Mouse (Mus musculus): ENCODE results near the gene Olfr944. TPM values are rescaled to one million over a fixed set of nuclear protein-coding genes. Genes with fewer than 3 reads are reported as not detected.

The Olfr944 gene
- polyA plus RNA-seq (2016; fragmentation: Nextera tagmentation; extraction: Ambion mirVana): not detected in 2 replicates

DNA sequence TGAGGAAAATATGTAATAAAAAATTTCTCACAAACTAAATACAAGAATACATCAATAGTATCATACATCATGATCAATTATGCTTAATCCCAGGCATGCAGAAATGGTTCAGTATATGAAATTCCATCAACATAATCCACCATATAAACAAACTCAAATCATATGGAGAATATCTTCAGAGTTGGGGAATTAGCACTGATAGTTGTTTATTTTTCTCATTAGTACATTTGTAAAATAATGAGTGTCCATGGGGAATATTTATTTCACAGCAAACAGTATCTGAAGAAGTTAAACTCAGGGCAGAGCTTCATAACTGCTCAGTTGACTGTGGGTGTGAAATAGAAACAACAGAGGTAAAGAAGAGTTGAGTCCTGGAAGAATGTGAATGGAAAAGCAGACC, at the start of gene Olfr944:
Olfr944 (plus strand) TSS at position 301 of the 400 bp plus-strand sequence.
- Histone ChIP-seq H3K9me3 (no peaks in the 10 kb centered on the region), H3K9ac (no peak within 1 kb of the TSS), H3K4me2 (replicated peaks) (no peak within 1 kb of the TSS), H3K4me1 (no peaks in the 10 kb centered on the region), H3K4me3 (no peak within 1 kb of the TSS), H3K36me3 (no peaks in the 10 kb centered on the region), H3K27ac (no peak within 1 kb of the TSS), H3K27me3 (replicated peaks) (no peaks in the 10 kb centered on the region)
- ATAC-seq (ENCODE audit: low FRiP score, low read depth): no peak

DNA sequence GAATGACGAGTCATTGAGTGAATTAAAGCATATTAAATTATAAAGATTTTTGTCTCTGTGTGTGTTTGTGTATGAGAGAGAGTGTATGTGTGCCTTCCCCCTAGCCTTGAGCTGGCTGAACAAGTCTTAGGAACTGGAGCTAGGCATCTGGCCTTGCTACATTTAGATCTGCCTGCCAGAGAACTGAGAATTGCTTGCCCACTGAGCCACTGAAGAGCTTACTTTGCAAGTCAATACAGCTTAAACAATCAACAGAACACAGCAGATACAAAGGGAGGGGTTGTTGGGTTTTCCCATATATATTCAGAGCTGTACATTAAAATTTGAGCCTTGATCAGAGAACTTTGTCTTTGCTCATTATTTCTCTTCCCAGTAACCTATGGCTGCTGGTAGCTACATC, 49.3 kb upstream of the Olfr944 start:
- Histone ChIP-seq H3K4me2 (replicated peaks) (no peak overlapping the region), H3K9ac (no peak overlapping the region), H3K36me3 (no peaks in the 10 kb centered on the region), H3K27me3 (replicated peaks) (no peaks in the 10 kb centered on the region), H3K9me3 (no peaks in the 10 kb centered on the region), H3K27ac (no peak overlapping the region), H3K4me3 (no peak overlapping the region), H3K4me1 (no peaks in the 10 kb centered on the region)
- no peak for ATAC-seq (ENCODE audit: low FRiP score, low read depth)
- 60% methylated on average over 1 of the region's 1 CpGs for WGBS

DNA sequence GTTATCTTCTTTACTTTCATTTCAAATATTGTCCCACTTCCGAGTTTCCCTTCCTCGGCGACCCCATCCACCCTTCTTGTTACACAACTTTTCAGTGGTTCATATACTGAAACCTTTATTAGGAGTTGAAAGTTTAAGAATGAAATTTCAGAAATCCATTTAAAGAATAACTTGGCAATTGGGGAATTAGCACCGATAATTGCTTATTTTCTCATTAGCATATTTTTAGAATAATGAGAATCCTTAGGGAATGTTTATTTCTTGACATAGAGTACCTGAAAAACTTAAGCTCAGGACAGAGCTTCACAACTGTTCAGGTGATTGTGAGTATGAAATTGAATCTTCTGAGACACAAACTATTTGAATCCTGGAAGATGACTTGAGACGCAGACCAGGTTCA, 35.7 kb upstream of the Olfr944 start, which contains the start of gene Olfr943:
Olfr943 (plus strand) TSS at position 301 of the 400 bp plus-strand sequence.
- H3K27ac ChIP-seq: no peak within 1 kb of the TSS
- ATAC-seq (ENCODE audit: low FRiP score, low read depth): no peak
- H3K27me3 ChIP-seq (replicated peaks): no peaks in the 10 kb centered on the region
- no peak within 1 kb of the TSS for H3K4me2 ChIP-seq (replicated peaks)
- H3K36me3 ChIP-seq: no peaks in the 10 kb centered on the region
- no peaks in the 10 kb centered on the region for H3K4me1 ChIP-seq
- H3K4me3 ChIP-seq: no peak within 1 kb of the TSS
- WGBS: 88% methylated on average over 5 of the region's 5 CpGs
- H3K9ac ChIP-seq: no peak within 1 kb of the TSS
- peaks cover 6% of the 10 kb centered on the region; the same call in 1 of the 2 replicates for H3K9me3 ChIP-seq

GRCm38 (mm10) chr9:39249894-39250293, 48.2 kb downstream of the Olfr944 start, which contains the start of gene Olfr1537:
Olfr1537 (minus strand) TSS chr9:39249994.
- Histone ChIP-seq H3K9ac (no peak within 1 kb of the TSS), H3K9me3 (no peaks in the 10 kb centered on the region), H3K4me3 (no peak within 1 kb of the TSS), H3K4me2 (replicated peaks) (no peak within 1 kb of the TSS), H3K27me3 (replicated peaks) (no peaks in the 10 kb centered on the region), H3K27ac (no peak within 1 kb of the TSS), H3K36me3 (no peaks in the 10 kb centered on the region), H3K4me1 (no peaks in the 10 kb centered on the region)
- 88% methylated on average over 1 of the region's 1 CpGs for WGBS
- no peak for ATAC-seq (ENCODE audit: low FRiP score, low read depth)

Other genes with a start within 250 kb of the Olfr944 start
- not detected in 2 replicates for gene Olfr933, start 229.6 kb upstream of the Olfr944 start, polyA plus RNA-seq (2016; fragmentation: Nextera tagmentation; extraction: Ambion mirVana)
- not detected in 2 replicates for gene Olfr934, start 213.6 kb upstream of the Olfr944 start, polyA plus RNA-seq (2016; fragmentation: Nextera tagmentation; extraction: Ambion mirVana)
- not detected in 2 replicates for gene Olfr935, start 202.2 kb upstream of the Olfr944 start, polyA plus RNA-seq (2016; fragmentation: Nextera tagmentation; extraction: Ambion mirVana)
- gene Olfr146, start 178.5 kb upstream of the Olfr944 start, polyA plus RNA-seq (2016; fragmentation: Nextera tagmentation; extraction: Ambion mirVana): not detected in 2 replicates
- not detected in 2 replicates for gene Olfr937, start 137.0 kb upstream of the Olfr944 start, polyA plus RNA-seq (2016; fragmentation: Nextera tagmentation; extraction: Ambion mirVana)
- not detected in 2 replicates for gene Olfr938, start 123.0 kb upstream of the Olfr944 start, polyA plus RNA-seq (2016; fragmentation: Nextera tagmentation; extraction: Ambion mirVana)
- gene Olfr27, start 73.8 kb upstream of the Olfr944 start, polyA plus RNA-seq (2016; fragmentation: Nextera tagmentation; extraction: Ambion mirVana): not detected in 2 replicates
- gene Olfr943, start 35.6 kb upstream of the Olfr944 start, polyA plus RNA-seq (2016; fragmentation: Nextera tagmentation; extraction: Ambion mirVana): not detected in 2 replicates
- gene Olfr1537, start 48.1 kb downstream of the Olfr944 start, polyA plus RNA-seq (2016; fragmentation: Nextera tagmentation; extraction: Ambion mirVana): not detected in 2 replicates
- gene Olfr945, start 74.9 kb downstream of the Olfr944 start, polyA plus RNA-seq (2016; fragmentation: Nextera tagmentation; extraction: Ambion mirVana): not detected in 2 replicates
- not detected in 2 replicates for gene Olfr948, start 124.1 kb downstream of the Olfr944 start, polyA plus RNA-seq (2016; fragmentation: Nextera tagmentation; extraction: Ambion mirVana)
- not detected in 2 replicates for gene Olfr951, start 185.5 kb downstream of the Olfr944 start, polyA plus RNA-seq (2016; fragmentation: Nextera tagmentation; extraction: Ambion mirVana)
- gene Olfr952, start 225.2 kb downstream of the Olfr944 start, polyA plus RNA-seq (2016; fragmentation: Nextera tagmentation; extraction: Ambion mirVana): not detected in 2 replicates

Measured in neural tube, embryonic 12.5 days (tissue).